Mouse (Mus musculus) hindbrain, embryonic 11.5 days (tissue): Measurements from ENCODE around the gene Rgs10. TPM values are rescaled to one million over a fixed set of nuclear protein-coding genes. Genes with fewer than 3 reads are reported as not detected.
A peak's percentile ranks its signal among the peaks of the same experiment; 100 is the strongest.

Experiments used
- ATAC-seq: fragments of 200-750 bp; cut with Nextera tagmentation; 2 replicates; pipeline ENCODE4 v1.8.0; 2017; ENCODE audit warnings: mild to moderate bottlenecking, moderate TSS enrichment, moderate library complexity; ENCODE audit not compliant: low FRiP score
- DNase-seq: peaks from one replicate; pipeline ENCODE4 v3.0.0-alpha.2; 2015; ENCODE audit warnings: low spot score
- H3K27ac ChIP-seq: fragments of 300-500 bp; sonication (generic); 2 replicates; pipeline ENCODE4 v1.5.1; 2014; ENCODE audit warnings: mild to moderate bottlenecking, low read depth, low read length
- H3K27me3 ChIP-seq: fragments of 300-500 bp; sonication (generic); 2 replicates; pipeline ENCODE4 v1.6.1; 2014; ENCODE audit warnings: mild to moderate bottlenecking, low read length, moderate library complexity, mixed read lengths; ENCODE audit not compliant: control insufficient read depth, insufficient read depth
- H3K36me3 ChIP-seq: fragments of 300-500 bp; sonication (generic); 2 replicates; pipeline ENCODE4 v1.6.1; 2014; ENCODE audit warnings: mild to moderate bottlenecking, low read length, moderate library complexity, mixed read lengths; ENCODE audit not compliant: control insufficient read depth, insufficient read depth
- H3K4me1 ChIP-seq: fragments of 300-500 bp; sonication (generic); replicated peaks from 2 replicates; pipeline ENCODE4 v1.6.1; 2014; ENCODE audit warnings: low read length, mixed read lengths; ENCODE audit not compliant: control insufficient read depth, insufficient read depth
- H3K4me2 ChIP-seq: fragments of 300-500 bp; sonication (generic); replicated peaks from 2 replicates; pipeline ENCODE4 v1.6.1; 2014; ENCODE audit warnings: mild to moderate bottlenecking, low read depth, low read length
- H3K4me3 ChIP-seq: fragments of 300-500 bp; sonication (generic); 2 replicates; pipeline ENCODE4 v1.5.1; 2014; ENCODE audit warnings: low read depth, low read length
- H3K9ac ChIP-seq: fragments of 300-500 bp; sonication (generic); 2 replicates; pipeline ENCODE4 v1.6.1; 2014; ENCODE audit warnings: low read depth, low read length
- H3K9me3 ChIP-seq: fragments of 300-500 bp; sonication (generic); 2 replicates; pipeline ENCODE4 v1.6.1; 2016; ENCODE audit warnings: low read length; ENCODE audit not compliant: control insufficient read depth
- WGBS: fragments of 180-500 bp; shearing (Covaris S2); extraction: QIAGEN DNeasy Blood & Tissue Kit; methylation state at CpG from one replicate; pipeline ENCODE4 v1.1.7; 2014; 5-methylcytosine and 5-hydroxymethylcytosine counted together
- polyA plus RNA-seq: library from polyadenylated mRNA; unstranded; fragments of >200 nt; fragmentation: Nextera tagmentation; extraction: Ambion mirVana; gene quantifications from 2 replicates; pipeline ENCODE4 v1.2.1, GENCODE M21; 2014

The Rgs10 gene
- polyA plus RNA-seq, 1 experiment from 2014 or later, result 12.4 TPM

GRCm38 (mm10) chr7:128383189-128383725 lies 35.3 kb downstream of the Rgs10 start:
- Histone ChIP-seq H3K36me3 (no peaks in the 10 kb centered on the region), H3K4me1 (no peaks in the 10 kb centered on the region), H3K9me3 (no peaks in the 10 kb centered on the region), H3K27ac (no peak overlapping the region), H3K4me2 (no peak overlapping the region), H3K27me3 (no peaks in the 10 kb centered on the region), H3K4me3 (no peak overlapping the region), H3K9ac (no peak overlapping the region)
- WGBS, result 84% methylated on average over 7 of the region's 7 CpGs
- no peak for DNase-seq
- no peak for ATAC-seq

- H3K4me1 ChIP-seq, result no peaks in the 10 kb centered on the region
- no peak for ATAC-seq
- WGBS, result 94% methylated on average over 6 of the region's 6 CpGs
Observed at GRCm38 (mm10) chr7:128382527-128382860, 36.1 kb downstream of the Rgs10 start.

GRCm38 (mm10) chr7:128381811-128382526 lies 36.6 kb downstream of the Rgs10 start:
- H3K4me3 ChIP-seq, result no peak overlapping the region
- H3K27me3 ChIP-seq, result no peaks in the 10 kb centered on the region
- ATAC-seq (no peak), DNase-seq (no peak)
- H3K27ac ChIP-seq, result no peak overlapping the region
- 86% methylated on average over 14 of the region's 14 CpGs for WGBS
- no peaks in the 10 kb centered on the region for H3K36me3 ChIP-seq
- H3K9me3 ChIP-seq, result no peaks in the 10 kb centered on the region
- no peak overlapping the region for H3K9ac ChIP-seq
- H3K4me2 ChIP-seq, result no peak overlapping the region
- no peaks in the 10 kb centered on the region for H3K4me1 ChIP-seq

More at GRCm38 (mm10) chr7:128382527-128382860, 36.1 kb downstream of the Rgs10 start:
- Histone ChIP-seq H3K9me3 (no peaks in the 10 kb centered on the region), H3K36me3 (no peaks in the 10 kb centered on the region), H3K9ac (no peak overlapping the region), H3K27me3 (no peaks in the 10 kb centered on the region), H3K4me2 (no peak overlapping the region), H3K27ac (no peak overlapping the region), H3K4me3 (no peak overlapping the region)
- DNase-seq, result no peak

GRCm38 (mm10) chr7:128381001-128381400 lies 37.6 kb downstream of the Rgs10 start:
- H3K9me3 ChIP-seq, result no peaks in the 10 kb centered on the region
- DNase-seq (no peak), ATAC-seq (no peak)
- H3K27ac ChIP-seq, result no peak overlapping the region
- 83% methylated on average over 2 of the region's 2 CpGs for WGBS
- H3K4me2 ChIP-seq, result no peak overlapping the region
- no peaks in the 10 kb centered on the region for H3K36me3 ChIP-seq
- H3K27me3 ChIP-seq, result no peaks in the 10 kb centered on the region
- no peak overlapping the region for H3K4me3 ChIP-seq
- no peaks in the 10 kb centered on the region for H3K4me1 ChIP-seq
- no peak overlapping the region for H3K9ac ChIP-seq

- Histone ChIP-seq H3K4me1 (no peaks in the 10 kb centered on the region), H3K27me3 (no peaks in the 10 kb centered on the region), H3K9ac (no peak overlapping the region), H3K4me2 (no peak overlapping the region), H3K4me3 (no peak overlapping the region), H3K27ac (no peak overlapping the region), H3K36me3 (no peaks in the 10 kb centered on the region), H3K9me3 (no peaks in the 10 kb centered on the region)
- DNase-seq, result no peak
- 64% methylated on average over 16 of the region's 16 CpGs for WGBS
- ATAC-seq, result no peak
Observed at GRCm38 (mm10) chr7:128379162-128379805, 39.3 kb downstream of the Rgs10 start.

GRCm38 (mm10) chr7:128376206-128376701 lies 42.3 kb downstream of the Rgs10 start:
- no peak overlapping the region for H3K4me2 ChIP-seq
- H3K36me3 ChIP-seq, result no peaks in the 10 kb centered on the region
- no peaks in the 10 kb centered on the region for H3K4me1 ChIP-seq
- H3K27ac ChIP-seq, result no peak overlapping the region
- H3K9ac ChIP-seq, result no peak overlapping the region
- H3K27me3 ChIP-seq, result no peaks in the 10 kb centered on the region
- DNase-seq, result no peak
- ATAC-seq, result no peak
- WGBS, result 85% methylated on average over 11 of the region's 11 CpGs
- H3K4me3 ChIP-seq, result no peak overlapping the region
- no peaks in the 10 kb centered on the region for H3K9me3 ChIP-seq

- H3K9me3 ChIP-seq, result no peaks in the 10 kb centered on the region
- DNase-seq (no peak), ATAC-seq (no peak)
- no peak overlapping the region for H3K27ac ChIP-seq
- no peaks in the 10 kb centered on the region for H3K27me3 ChIP-seq
- H3K9ac ChIP-seq, result no peak overlapping the region
- no peak overlapping the region for H3K4me2 ChIP-seq
- H3K4me3 ChIP-seq, result no peak overlapping the region
- H3K36me3 ChIP-seq, result no peaks in the 10 kb centered on the region
- WGBS, result 95% methylated on average over 11 of the region's 11 CpGs
- no peaks in the 10 kb centered on the region for H3K4me1 ChIP-seq
Observed at GRCm38 (mm10) chr7:128374156-128374555, 44.4 kb downstream of the Rgs10 start.

- H3K9me3 ChIP-seq, result no peaks in the 10 kb centered on the region
Observed at GRCm38 (mm10) chr7:128373751-128374150, 44.8 kb downstream of the Rgs10 start.

GRCm38 (mm10) chr7:128372331-128372730 lies 46.2 kb downstream of the Rgs10 start:
- DNase-seq (peak; percentile 31), ATAC-seq (no peak)
- Histone ChIP-seq H3K4me3 (no peak overlapping the region), H3K36me3 (no peaks in the 10 kb centered on the region), H3K9me3 (no peaks in the 10 kb centered on the region), H3K4me1 (no peaks in the 10 kb centered on the region), H3K27ac (no peak overlapping the region), H3K27me3 (no peaks in the 10 kb centered on the region), H3K9ac (no peak overlapping the region), H3K4me2 (no peak overlapping the region)
- WGBS, result 47% methylated on average over 3 of the region's 3 CpGs

More at GRCm38 (mm10) chr7:128373751-128374150, 44.8 kb downstream of the Rgs10 start:
- DNase-seq (no peak), ATAC-seq (no peak)
- WGBS, result 93% methylated on average over 8 of the region's 8 CpGs
- H3K4me3 ChIP-seq, result no peak overlapping the region
- H3K9ac ChIP-seq, result no peak overlapping the region
- no peak overlapping the region for H3K4me2 ChIP-seq
- H3K27me3 ChIP-seq, result no peaks in the 10 kb centered on the region
- no peaks in the 10 kb centered on the region for H3K4me1 ChIP-seq
- H3K27ac ChIP-seq, result no peak overlapping the region
- H3K36me3 ChIP-seq, result no peaks in the 10 kb centered on the region
